Mouse (Mus musculus): ENCODE measurements around the gene Usp51.

DNA sequence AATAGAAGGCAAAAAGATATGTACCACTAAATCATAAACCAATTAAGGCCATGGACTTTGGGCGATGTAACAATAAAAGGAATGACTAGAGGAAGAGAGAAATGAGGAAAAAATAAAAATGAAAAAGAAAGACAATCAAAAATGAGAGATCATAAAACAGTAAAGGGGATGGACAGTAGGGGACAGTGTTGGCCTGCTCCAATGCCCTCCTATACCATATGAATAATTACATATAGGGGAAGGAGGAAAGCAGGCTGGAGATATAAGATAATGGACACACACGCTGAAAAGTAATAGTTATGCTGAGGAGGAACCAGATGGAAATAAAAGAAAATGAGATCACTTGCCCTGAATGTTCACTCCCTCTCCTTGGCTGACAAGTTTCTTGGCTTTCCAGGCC, 21.3 kb upstream of the Usp51 start:
- TF ChIP-seq CTCF (conservative IDR thresholded peaks at IDR 0.05; ENCODE audit: low read length) (no peak), NANOG (IDR thresholded peaks at IDR 0.05; ENCODE audit: borderline replicate concordance, low read length) (no peak), POU5F1 (IDR thresholded peaks at IDR 0.05; ENCODE audit: borderline replicate concordance, low read length) (no peak)

Measured in E14TG2a.4 (cell line).